Mouse (Mus musculus): ENCODE results near the gene Cachd1.

- no peak for TF ChIP-seq MAX (IDR thresholded peaks at IDR 0.05; ENCODE audit: low read depth)
- no peak for TF ChIP-seq POLR2A (IDR thresholded peaks at IDR 0.05; ENCODE audit: insufficient read length, low read depth)
- no peak for TF ChIP-seq CEBPB (IDR thresholded peaks at IDR 0.05; ENCODE audit: insufficient read depth, poor library complexity, severe bottlenecking)
- TF ChIP-seq MYOD1 (IDR thresholded peaks at IDR 0.05; ENCODE audit: control insufficient read depth in 1 of 3, insufficient read length in 2 of 3, low read depth in 2 of 3): no peak
- TF ChIP-seq E2F4 (IDR thresholded peaks at IDR 0.05; ENCODE audit: insufficient read depth): no peak
These were observed 1.0 kb downstream of the Cachd1 start for GRCm38 (mm10) chr4:100777376-100778041.
